Comparison of ENCODE assay signal across 12 mouse cellular contexts in the genomic region with DNA sequence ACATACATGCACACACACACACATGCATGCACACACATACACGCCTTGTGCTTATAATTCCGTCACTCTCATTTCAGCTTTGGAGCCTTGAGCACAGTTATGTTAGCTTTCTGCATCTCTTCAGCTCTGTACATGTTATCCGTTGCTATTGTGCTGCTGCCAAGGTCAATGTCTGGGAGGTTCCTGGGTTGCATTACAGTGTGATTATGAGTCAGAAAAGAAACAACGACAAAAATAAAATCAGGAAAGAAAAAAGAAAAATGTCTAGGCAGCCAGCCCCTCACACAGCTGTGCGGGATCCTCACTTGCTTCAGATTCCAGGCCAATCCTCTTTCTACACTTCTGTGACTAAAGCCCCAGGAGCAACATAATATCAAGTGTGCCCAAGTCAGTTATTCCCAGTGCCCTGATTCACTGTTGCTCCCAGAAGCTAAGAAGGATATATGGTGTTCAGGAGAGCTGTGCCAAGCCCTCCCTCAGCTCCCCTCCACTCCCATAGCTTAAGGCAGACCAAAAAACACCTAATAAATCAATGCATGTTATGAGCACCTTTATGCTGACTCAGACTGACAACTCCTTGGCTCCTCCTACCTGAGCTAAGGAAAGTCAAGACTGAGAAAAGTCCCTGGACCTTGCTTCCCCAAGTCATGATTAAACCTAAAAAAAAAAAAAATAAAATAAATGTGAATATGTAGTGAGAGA.
DNase-seq lines count a peak whose midpoint lies in the region; ATAC-seq and TF ChIP-seq lines count a peak whose summit lies in the region.
"Had no signal": no experiment of that assay in that cellular context is flagged by ENCODE, and none has a peak within 500 bp of the region (broad histone marks: within the 10 kb centered on the region; RNA-seq: fewer than 3 reads in every experiment).

No protein-coding gene starts in this region.

- no peak overlapping the region for H3K27ac ChIP-seq in heart, embryonic 12.5 days (ENCODE audit: poor library complexity, severe bottlenecking)
- no peak overlapping the region for H3K27ac ChIP-seq in lung, postnatal 0 days (ENCODE audit: low read length)
- peak overlapping the region; percentile 68 for H3K27ac ChIP-seq in small intestine, adult 2 months (ENCODE audit: insufficient read depth, low read depth, low read length)
- H3K27ac ChIP-seq: liver, embryonic 15.5 days; neural tube, embryonic 12.5 days had no signal

- intact Hi-C loops in heart, postnatal 25 days (cut with DNase I), result no loop called here

- peaks cover 32% of the 10 kb centered on the region for H3K4me1 ChIP-seq in heart, embryonic 12.5 days (replicated peaks)
- no peaks in the 10 kb centered on the region; the same call in 1 of the 2 replicates for H3K4me1 ChIP-seq in lung, postnatal 0 days (ENCODE audit: insufficient read depth, low read depth, low read length)
- H3K4me1 ChIP-seq in small intestine, adult 2 months (ENCODE audit: control insufficient read depth, insufficient read depth, insufficient read length, low read length), result peaks cover 24% of the 10 kb centered on the region
- H3K4me1 ChIP-seq: liver, embryonic 15.5 days had no signal

- no peak overlapping the region for H3K9ac ChIP-seq in heart, embryonic 12.5 days
- H3K9ac ChIP-seq in lung, postnatal 0 days (replicated peaks; ENCODE audit: low read depth), result no peak overlapping the region
- H3K9ac ChIP-seq: liver, embryonic 15.5 days; neural tube, embryonic 12.5 days had no signal

- no peak for TF ChIP-seq CTCF in lung, postnatal 0 days (IDR thresholded peaks at IDR 0.05)
- no peak for TF ChIP-seq CTCF in small intestine, adult 2 months (IDR thresholded peaks at IDR 0.05; ENCODE audit: extremely low read depth, insufficient read length, insufficient replicate concordance, low read depth, low read length)

- 40% methylated on average over 5 of the region's 5 CpGs for WGBS in heart, embryonic 12.5 days
- whole genome bisulfite sequencing in lung, postnatal 0 days, result 59% methylated on average over 5 of the region's 5 CpGs
- WGBS in small intestine, adult 2 months, result 36% methylated on average over 5 of the region's 5 CpGs

- no peak for TF ChIP-seq EP300 in lung, postnatal 0 days (IDR thresholded peaks at IDR 0.05)

- TF ChIP-seq POLR2A in small intestine, adult 2 months (IDR thresholded peaks at IDR 0.05; ENCODE audit: low read depth, low read length), result no peak

- no peak overlapping the region for H3K4me3 ChIP-seq in heart, embryonic 12.5 days
- no peak overlapping the region for H3K4me3 ChIP-seq in lung, postnatal 0 days (ENCODE audit: low read depth, low read length)
- H3K4me3 ChIP-seq in small intestine, adult 2 months (ENCODE audit: low read depth, low read length), result no peak overlapping the region
- H3K4me3 ChIP-seq: erythroblast, embryonic 14.5 days; liver, embryonic 15.5 days; neural tube, embryonic 12.5 days had no signal

- no peak for DNase-seq in heart, postnatal 25 days (ENCODE audit: low spot score)
- DNase-seq in lung, postnatal 0 days (ENCODE audit: low spot score), result peak; percentile 57
- DNase-seq in lung, postnatal 14 days, result no peak
- DNase-seq in fibroblast of lung, adult 2 months (ENCODE audit: low read depth), result peak; percentile 65
- no peak for DNase-seq in cerebellum, adult 9-11 months
- no peak for DNase-seq in spleen, adult 12 weeks (ENCODE audit: low spot score)
- DNase-seq: right cerebral cortex, postnatal 25 days had no signal

- no peak overlapping the region for H3K4me2 ChIP-seq in heart, embryonic 12.5 days
- no peak overlapping the region for H3K4me2 ChIP-seq in lung, postnatal 0 days (replicated peaks; ENCODE audit: low read depth, low read length)
- H3K4me2 ChIP-seq: liver, embryonic 15.5 days; neural tube, embryonic 12.5 days had no signal

- peak; percentile 60; the same call in 1 of the 2 replicates for ATAC-seq in heart, embryonic 12.5 days (ENCODE audit: insufficient number of reproducible peaks, low FRiP score)
- ATAC-seq in lung, postnatal 0 days, result peak; percentile 44; the same call in 1 of the 2 replicates

- H3K9me3 ChIP-seq in heart, embryonic 12.5 days (replicated peaks), result no peaks in the 10 kb centered on the region
- H3K9me3 ChIP-seq in lung, postnatal 0 days (ENCODE audit: low read length), result no peaks in the 10 kb centered on the region
- H3K9me3 ChIP-seq: liver, embryonic 15.5 days; neural tube, embryonic 12.5 days had no signal

- H3K27me3 ChIP-seq in heart, embryonic 12.5 days (replicated peaks), result peaks cover 18% of the 10 kb centered on the region; the same call in 1 of the 2 replicates
- no peaks in the 10 kb centered on the region for H3K27me3 ChIP-seq in lung, postnatal 0 days (replicated peaks; ENCODE audit: insufficient read depth, low read length)
- no peaks in the 10 kb centered on the region for H3K27me3 ChIP-seq in small intestine, adult 2 months (ENCODE audit: control insufficient read depth, insufficient read depth, low read length)
- H3K27me3 ChIP-seq: liver, embryonic 15.5 days; neural tube, embryonic 12.5 days had no signal

- no peaks in the 10 kb centered on the region for H3K36me3 ChIP-seq in heart, embryonic 12.5 days
- H3K36me3 ChIP-seq in lung, postnatal 0 days (ENCODE audit: insufficient read depth, low read length), result no peaks in the 10 kb centered on the region
- no peaks in the 10 kb centered on the region for H3K36me3 ChIP-seq in small intestine, adult 2 months (ENCODE audit: control insufficient read depth, insufficient read depth, low read length)
- H3K36me3 ChIP-seq: liver, embryonic 15.5 days; neural tube, embryonic 12.5 days had no signal

Comparison
In these comparisons a context has a peak if more than half of its experiments do, and no peak if none do; other contexts are left out.
1. DNase-seq: peak in lung, postnatal 0 days (single experiment) and fibroblast of lung, adult 2 months (single experiment); none in heart, postnatal 25 days (single experiment), lung, postnatal 14 days (single experiment), cerebellum, adult 9-11 months (single experiment) and spleen, adult 12 weeks (single experiment).